Mouse (Mus musculus) heart, embryonic 12.5 days (tissue): ENCODE measurements at regions not wholly inside any gene's neighbourhood (a gene's known extent, or its start where the extent isn't known, plus 50 kb on each side); places are given as distances from the start of the nearest gene placed in this dataset.

Experiments used
- ATAC-seq: fragments of 200-750 bp; cut with Nextera tagmentation; 2 replicates; pipeline ENCODE4 v1.8.0; 2017; ENCODE audit warnings: moderate TSS enrichment, moderate library complexity; ENCODE audit not compliant: insufficient number of reproducible peaks, low FRiP score
- H3K27ac ChIP-seq: fragments of 300-500 bp; sonication (generic); 2 replicates; pipeline ENCODE4 v1.5.1; 2016; ENCODE audit warnings: mild to moderate bottlenecking, moderate library complexity; ENCODE audit not compliant: poor library complexity, severe bottlenecking
- H3K27me3 ChIP-seq: fragments of 300-500 bp; sonication (generic); replicated peaks from 2 replicates; pipeline ENCODE4 v1.6.1; 2016; ENCODE audit warnings: mild to moderate bottlenecking, moderate library complexity
- H3K36me3 ChIP-seq: fragments of 300-500 bp; sonication (generic); 2 replicates; pipeline ENCODE4 v1.6.1; 2016; ENCODE audit warnings: mild to moderate bottlenecking, moderate library complexity
- H3K4me1 ChIP-seq: fragments of 300-500 bp; sonication (generic); replicated peaks from 2 replicates; pipeline ENCODE4 v1.6.1; 2016; ENCODE audit warnings: mild to moderate bottlenecking
- H3K4me2 ChIP-seq: fragments of 300-500 bp; sonication (generic); 2 replicates; pipeline ENCODE4 v1.6.1; 2016; ENCODE audit warnings: mild to moderate bottlenecking, moderate library complexity
- H3K4me3 ChIP-seq: fragments of 300-500 bp; sonication (generic); 2 replicates; pipeline ENCODE4 v1.5.1; 2016; ENCODE audit warnings: mild to moderate bottlenecking
- H3K9ac ChIP-seq: fragments of 300-500 bp; sonication (generic); 2 replicates; pipeline ENCODE4 v1.6.1; 2016; ENCODE audit warnings: mild to moderate bottlenecking, moderate library complexity
- H3K9me3 ChIP-seq: fragments of 300-500 bp; sonication (generic); replicated peaks from 2 replicates; pipeline ENCODE4 v1.6.1; 2016; ENCODE audit warnings: mild to moderate bottlenecking, moderate library complexity
- WGBS: fragments of 180-500 bp; shearing (Covaris S2); methylation state at CpG from one replicate; pipeline ENCODE4 v1.1.7; 2016; 5-methylcytosine and 5-hydroxymethylcytosine counted together

DNA sequence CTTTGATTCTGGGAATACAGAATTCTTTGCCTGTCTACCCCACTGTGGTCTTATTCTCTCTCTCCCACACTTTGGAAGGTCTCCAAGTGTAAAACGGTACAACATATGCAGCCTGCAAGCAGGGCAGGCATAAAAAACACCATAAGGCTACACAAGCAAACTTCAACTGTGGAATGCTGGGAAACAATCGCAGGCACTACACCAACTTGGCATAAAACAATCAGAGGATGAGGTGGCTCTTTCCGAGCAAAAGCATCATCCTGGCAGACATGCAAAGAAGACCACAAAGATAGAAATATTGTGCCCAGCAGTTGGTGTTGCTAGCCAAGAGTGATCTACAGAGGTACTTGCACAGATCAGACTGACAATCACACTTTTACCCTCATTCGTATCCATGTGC, 88.0 kb upstream of the Galnt5 start:
- Histone ChIP-seq H3K27me3 (no peaks in the 10 kb centered on the region), H3K9me3 (no peaks in the 10 kb centered on the region), H3K27ac (no peak overlapping the region), H3K36me3 (no peaks in the 10 kb centered on the region), H3K4me1 (no peaks in the 10 kb centered on the region), H3K4me2 (no peak overlapping the region), H3K9ac (no peak overlapping the region), H3K4me3 (no peak overlapping the region)
- WGBS, result 71% methylated on average over 4 of the region's 4 CpGs
- no peak for ATAC-seq

DNA sequence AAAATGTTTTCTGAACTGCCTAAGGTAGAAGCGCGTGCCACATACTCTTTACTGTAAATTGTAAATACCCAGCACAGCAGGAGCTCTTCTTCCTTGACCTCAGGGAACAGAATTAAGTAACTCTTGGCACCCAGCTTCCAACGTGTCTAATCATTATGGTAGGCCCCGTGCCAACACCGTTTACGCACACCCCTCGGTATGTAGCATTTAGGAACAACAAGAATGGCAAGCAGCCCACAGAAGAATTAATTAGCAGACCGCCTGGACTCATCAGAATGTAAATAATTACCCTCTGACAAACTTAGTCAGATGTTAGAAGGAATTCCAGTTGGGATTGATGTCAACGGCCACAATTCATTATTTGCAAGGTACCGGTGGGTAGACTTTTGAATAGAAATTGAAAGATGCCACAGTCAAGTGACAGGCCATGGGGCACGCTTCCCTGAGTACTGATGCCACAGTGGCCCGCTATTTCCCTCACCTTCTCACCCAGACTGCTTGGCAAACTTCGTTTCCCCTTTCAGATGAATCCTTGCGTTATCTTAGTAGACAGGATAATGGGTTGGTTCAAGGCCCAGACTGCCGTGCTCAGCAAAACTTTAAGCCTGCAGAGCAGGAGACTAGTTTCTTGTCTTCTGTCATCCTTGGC, 81.2 kb upstream of the Galnt5 start:
- 84% methylated on average over 15 of the region's 15 CpGs for WGBS
- no peak for ATAC-seq
- H3K4me1 ChIP-seq, result no peaks in the 10 kb centered on the region

DNA sequence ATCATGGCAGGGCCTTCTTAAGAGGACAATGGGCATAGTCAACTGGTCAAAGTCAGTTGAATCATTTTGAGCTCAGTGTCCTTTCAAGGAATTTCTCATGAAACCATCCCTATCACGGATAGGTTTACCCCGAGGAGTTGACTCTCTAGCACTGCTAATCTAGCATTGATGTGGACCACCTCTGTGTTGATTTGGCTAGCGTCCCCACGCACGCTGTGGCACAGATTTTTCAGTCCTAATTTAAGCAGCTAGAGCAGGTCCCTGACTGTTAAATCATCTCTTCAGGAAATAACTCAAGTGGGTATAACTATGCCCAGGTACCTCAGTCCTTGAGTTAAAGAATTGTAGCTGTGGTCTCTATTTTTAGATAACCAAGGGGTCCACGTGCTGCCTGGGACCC, 80.0 kb upstream of the Galnt5 start:
- Histone ChIP-seq H3K4me3 (no peak overlapping the region), H3K27me3 (no peaks in the 10 kb centered on the region), H3K36me3 (no peaks in the 10 kb centered on the region), H3K27ac (no peak overlapping the region), H3K9me3 (0 out of 2 replicates have a peak, but pooled peaks cover under 1% of the 10 kb centered on the region), H3K9ac (no peak overlapping the region), H3K4me2 (no peak overlapping the region), H3K4me1 (no peaks in the 10 kb centered on the region)
- 78% methylated on average over 6 of the region's 6 CpGs for WGBS
- no peak for ATAC-seq

More for the DNA sequence above, 81.2 kb upstream of the Galnt5 start:
- H3K36me3 ChIP-seq, result no peaks in the 10 kb centered on the region
- no peak overlapping the region for H3K4me3 ChIP-seq
- H3K4me2 ChIP-seq, result no peak overlapping the region
- no peaks in the 10 kb centered on the region for H3K27me3 ChIP-seq
- H3K27ac ChIP-seq, result no peak overlapping the region
- H3K9me3 ChIP-seq, result no peaks in the 10 kb centered on the region
- H3K9ac ChIP-seq, result no peak overlapping the region

DNA sequence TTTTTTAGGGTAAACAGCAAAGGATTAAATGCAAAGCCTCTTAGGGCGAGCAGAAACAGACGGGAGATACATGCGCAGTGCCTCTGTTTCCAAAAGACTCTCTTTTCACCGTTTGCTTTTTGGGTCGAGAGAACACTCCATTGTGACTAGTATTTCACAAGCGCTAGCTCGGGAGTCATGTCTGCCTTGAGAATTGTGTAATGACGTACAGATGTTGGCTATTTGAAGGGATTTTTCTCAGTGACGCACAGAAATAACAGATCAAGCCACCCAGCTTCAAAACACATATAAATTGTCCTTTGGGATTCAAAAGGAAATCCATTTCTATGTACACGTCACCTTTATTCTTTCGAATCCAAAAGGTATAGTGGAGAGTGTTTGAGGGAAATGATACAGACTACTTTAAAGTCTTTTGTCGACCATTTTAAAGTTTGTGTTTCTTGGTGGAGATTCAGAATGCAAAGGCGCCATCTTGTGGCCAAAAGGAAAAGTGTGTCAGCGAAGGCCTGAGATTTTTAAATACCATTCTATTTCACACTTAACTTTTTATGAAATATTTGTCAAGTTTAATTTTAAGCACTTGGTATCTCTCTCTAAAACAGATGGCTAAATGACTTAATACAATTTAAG, 78.5 kb upstream of the Galnt5 start:
- 51% methylated on average over 14 of the region's 14 CpGs for WGBS
- H3K36me3 ChIP-seq, result no peaks in the 10 kb centered on the region
- no peak for ATAC-seq
- H3K27ac ChIP-seq, result no peak overlapping the region
- 0 out of 2 replicates have a peak, but pooled peaks cover 6% of the 10 kb centered on the region for H3K9me3 ChIP-seq
- H3K4me2 ChIP-seq, result no peak overlapping the region
- H3K4me1 ChIP-seq, result no peaks in the 10 kb centered on the region
- no peaks in the 10 kb centered on the region for H3K27me3 ChIP-seq
- no peak overlapping the region for H3K4me3 ChIP-seq
- no peak overlapping the region for H3K9ac ChIP-seq

DNA sequence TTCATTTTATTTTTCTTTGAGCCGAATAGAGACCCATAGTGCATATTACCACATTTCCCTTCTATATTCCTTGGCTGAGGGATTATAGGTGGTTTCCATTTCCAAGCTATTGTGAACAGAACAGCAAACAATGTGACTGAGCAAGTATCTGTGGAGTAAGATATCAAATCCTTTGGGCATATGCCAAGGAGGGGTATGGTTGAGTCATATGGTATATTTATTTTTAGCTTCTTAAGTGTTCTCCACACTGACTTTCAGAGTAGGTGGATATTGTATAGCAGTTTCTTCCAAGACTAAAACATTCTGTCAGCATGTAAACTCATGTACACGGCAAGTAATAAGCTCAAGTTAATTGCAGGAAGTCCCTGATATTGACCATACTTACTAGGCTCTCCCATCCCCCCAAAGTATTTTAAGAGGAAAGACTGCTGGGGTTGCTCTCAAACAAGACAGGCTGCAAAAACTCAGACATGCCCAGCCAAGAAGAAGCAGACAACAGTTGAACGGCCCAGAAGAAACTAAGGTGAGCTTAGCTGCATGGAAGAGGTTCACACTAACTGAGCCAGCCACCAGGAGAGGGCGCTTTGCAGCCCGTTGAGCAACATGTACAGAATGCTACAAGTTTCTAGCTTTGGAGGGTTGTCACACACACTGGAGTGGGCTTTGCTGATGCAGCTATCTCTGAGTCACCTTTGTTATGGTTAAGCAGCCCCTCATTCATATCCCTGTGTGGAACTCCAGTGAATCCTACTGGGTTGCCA, 63.4 kb upstream of the Galnt5 start:
- WGBS, result 42% methylated on average over 5 of the region's 5 CpGs
- Histone ChIP-seq H3K4me3 (no peak overlapping the region), H3K27ac (no peak overlapping the region), H3K27me3 (no peaks in the 10 kb centered on the region), H3K4me2 (no peak overlapping the region), H3K36me3 (no peaks in the 10 kb centered on the region), H3K9me3 (no peaks in the 10 kb centered on the region), H3K4me1 (peaks cover 6% of the 10 kb centered on the region), H3K9ac (no peak overlapping the region)
- ATAC-seq, result no peak
